Mouse (Mus musculus): Measurements from ENCODE around the gene Psd. TPM values are rescaled to one million over a fixed set of nuclear protein-coding genes. Genes with fewer than 3 reads are reported as not detected.

Psd gene
- polyA plus RNA-seq, 1 experiment from 2014 or later, result 5.0 TPM

GRCm38 (mm10) chr19:46284686-46285085 is 42.3 kb downstream of the Psd start:
- H3K9me3 ChIP-seq (replicated peaks), result no peaks in the 10 kb centered on the region
- H3K27ac ChIP-seq (replicated peaks), result no peak overlapping the region
- 87% methylated on average over 4 of the region's 4 CpGs for WGBS (ENCODE audit: insufficient replicate concordance)
- ATAC-seq (ENCODE audit: insufficient read depth), result no peak
- H3K4me3 ChIP-seq (replicated peaks), result no peak overlapping the region
- H3K4me1 ChIP-seq (replicated peaks), result no peaks in the 10 kb centered on the region
- H3K9ac ChIP-seq, result no peak overlapping the region
- H3K4me2 ChIP-seq, result no peak overlapping the region
- H3K27me3 ChIP-seq, result no peaks in the 10 kb centered on the region
- H3K36me3 ChIP-seq (replicated peaks), result peaks cover 66% of the 10 kb centered on the region

GRCm38 (mm10) chr19:46282081-46282849 is 44.7 kb downstream of the Psd start:
- Histone ChIP-seq H3K9me3 (replicated peaks) (no peaks in the 10 kb centered on the region), H3K36me3 (replicated peaks) (peaks cover 71% of the 10 kb centered on the region), H3K9ac (no peak overlapping the region), H3K27ac (replicated peaks) (no peak overlapping the region), H3K4me3 (replicated peaks) (no peak overlapping the region), H3K4me2 (no peak overlapping the region), H3K27me3 (no peaks in the 10 kb centered on the region), H3K4me1 (replicated peaks) (no peaks in the 10 kb centered on the region)
- ATAC-seq (ENCODE audit: insufficient read depth), result no peak
- 87% methylated on average over 11 of the region's 11 CpGs for whole genome bisulfite sequencing (ENCODE audit: insufficient replicate concordance)

GRCm38 (mm10) chr19:46275307-46275706 is 51.6 kb downstream of the Psd start:
- Histone ChIP-seq H3K9ac (no peak overlapping the region), H3K9me3 (replicated peaks) (no peaks in the 10 kb centered on the region), H3K27me3 (no peaks in the 10 kb centered on the region), H3K4me1 (replicated peaks) (no peaks in the 10 kb centered on the region), H3K4me2 (no peak overlapping the region), H3K4me3 (replicated peaks) (no peak overlapping the region), H3K27ac (replicated peaks) (no peak overlapping the region), H3K36me3 (replicated peaks) (peaks cover 55% of the 10 kb centered on the region)
- no peak for ATAC-seq (ENCODE audit: insufficient read depth)

- 84% methylated on average over 7 of the region's 7 CpGs for WGBS (ENCODE audit: insufficient replicate concordance)
- H3K36me3 ChIP-seq (replicated peaks), result peaks cover 97% of the 10 kb centered on the region
Observed at GRCm38 (mm10) chr19:46264762-46265161, 62.2 kb downstream of the Psd start.

More at GRCm38 (mm10) chr19:46264762-46265161, 62.2 kb downstream of the Psd start:
- Histone ChIP-seq H3K27me3 (no peaks in the 10 kb centered on the region), H3K9me3 (replicated peaks) (no peaks in the 10 kb centered on the region), H3K4me3 (replicated peaks) (no peak overlapping the region), H3K27ac (replicated peaks) (no peak overlapping the region), H3K4me2 (no peak overlapping the region), H3K4me1 (replicated peaks) (no peaks in the 10 kb centered on the region), H3K9ac (no peak overlapping the region)
- ATAC-seq (ENCODE audit: insufficient read depth), result no peak

MicroRNA genes within 50 kb of the gene (microRNA counts, 519-probe panel; counts per million panel counts)
- microRNA mmu-miR-146b, result 2,910 counts per million, percentile 58 among the panel's probes with 10 or more counts

Small RNA genes within 50 kb of the gene (microRNA-seq; reads per million reads assigned to microRNA genes)
- gene Mir146b, result not detected

Other genes starting within 250 kb of the Psd start
- gene Elovl3, start 195.3 kb downstream of the Psd start, polyA plus RNA-seq (2015; fragmentation: Nextera tagmentation; extraction: Ambion mirVana), result 0.13 TPM in 1 of 2 replicates, not detected in the other
- 0.28 and 0.30 TPM in 2 replicates for gene Pitx3, start 178.8 kb downstream of the Psd start, polyA plus RNA-seq (2015; fragmentation: Nextera tagmentation; extraction: Ambion mirVana)
- 18.3 and 20.8 TPM in 2 replicates for gene Gbf1, start 174.6 kb downstream of the Psd start, polyA plus RNA-seq (2015; fragmentation: Nextera tagmentation; extraction: Ambion mirVana)
- gene Nfkb2, start 22.8 kb downstream of the Psd start, polyA plus RNA-seq (2015; fragmentation: Nextera tagmentation; extraction: Ambion mirVana), result 4.0 and 4.2 TPM in 2 replicates
- gene Fbxl15, start 1.0 kb upstream of the Psd start, polyA plus RNA-seq (2015; fragmentation: Nextera tagmentation; extraction: Ambion mirVana), result 12.2 and 12.4 TPM in 2 replicates
- gene Cuedc2, start 11.5 kb upstream of the Psd start, polyA plus RNA-seq (2015; fragmentation: Nextera tagmentation; extraction: Ambion mirVana), result 73.0 and 82.8 TPM in 2 replicates
- gene Mfsd13a, start 14.0 kb upstream of the Psd start, polyA plus RNA-seq (2015; fragmentation: Nextera tagmentation; extraction: Ambion mirVana), result 12.5 and 14.8 TPM in 2 replicates
- 0.22 and 0.46 TPM in 2 replicates for gene 2310034G01Rik, start 23.1 kb upstream of the Psd start, polyA plus RNA-seq (2015; fragmentation: Nextera tagmentation; extraction: Ambion mirVana)
- gene Actr1a, start 68.6 kb upstream of the Psd start, polyA plus RNA-seq (2015; fragmentation: Nextera tagmentation; extraction: Ambion mirVana), result 49.4 and 53.3 TPM in 2 replicates
- gene Sufu, start 69.7 kb upstream of the Psd start, polyA plus RNA-seq (2015; fragmentation: Nextera tagmentation; extraction: Ambion mirVana), result 5.4 and 5.8 TPM in 2 replicates
- gene Trim8, start 174.5 kb upstream of the Psd start, polyA plus RNA-seq (2015; fragmentation: Nextera tagmentation; extraction: Ambion mirVana), result 8.8 and 10.9 TPM in 2 replicates
- gene Arl3, start 246.0 kb upstream of the Psd start, polyA plus RNA-seq (2015; fragmentation: Nextera tagmentation; extraction: Ambion mirVana), result 22.9 and 25.4 TPM in 2 replicates
- gene Sfxn2, start 246.2 kb upstream of the Psd start, polyA plus RNA-seq (2015; fragmentation: Nextera tagmentation; extraction: Ambion mirVana), result 28.6 and 33.4 TPM in 2 replicates

All from liver, embryonic 15.5 days (tissue).